Mouse (Mus musculus): ENCODE measurements around the gene Rabgap1l. TPM values are rescaled to one million over a fixed set of nuclear protein-coding genes. Genes with fewer than 3 reads are reported as not detected.
A peak's percentile ranks its signal among the peaks of the same experiment; 100 is the strongest.

The Rabgap1l gene
- polyA plus RNA-seq, 1 experiment from 2014 or later = 17.4 TPM

DNA sequence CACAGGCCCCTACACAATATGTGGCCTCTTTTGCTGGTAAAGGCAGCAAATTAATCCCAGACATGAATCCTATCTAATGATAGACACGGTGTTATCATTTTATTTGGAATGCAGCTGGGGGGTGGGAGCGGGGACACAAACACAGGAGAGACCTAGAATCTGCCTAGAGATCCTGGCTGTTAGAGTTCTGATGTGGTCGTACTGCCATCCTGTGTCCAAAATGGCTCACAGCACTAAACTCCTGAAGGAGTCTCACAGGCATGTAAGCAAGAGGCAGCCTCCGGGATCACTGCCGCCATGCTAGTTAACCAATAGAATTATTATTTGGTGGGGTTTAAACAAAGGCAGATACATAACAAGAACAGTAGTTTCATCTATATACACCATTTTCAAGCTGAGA is 608.5 kb downstream of the Rabgap1l start:
- Histone ChIP-seq H3K36me3 (ENCODE audit: control insufficient read depth, insufficient read depth, low read length) (no peaks in the 10 kb centered on the region), H3K4me1 (replicated peaks; ENCODE audit: control insufficient read depth, insufficient read depth, low read length) (no peaks in the 10 kb centered on the region), H3K4me2 (ENCODE audit: low read depth, low read length, severe bottlenecking) (no peak overlapping the region), H3K4me3 (ENCODE audit: low read depth, low read length) (no peak overlapping the region), H3K9me3 (ENCODE audit: control insufficient read depth, low read length) (no peaks in the 10 kb centered on the region), H3K27me3 (ENCODE audit: control insufficient read depth, insufficient read depth, low read length) (no peaks in the 10 kb centered on the region), H3K9ac (ENCODE audit: low read length) (no peak overlapping the region), H3K27ac (ENCODE audit: low read depth, low read length) (no peak overlapping the region)
- ATAC-seq (replicated peaks; ENCODE audit: low FRiP score) = peak; percentile 82
- DNase-seq (ENCODE audit: low spot score) = peak; percentile 67
- WGBS = 20% methylated on average over 5 of the region's 5 CpGs

DNA sequence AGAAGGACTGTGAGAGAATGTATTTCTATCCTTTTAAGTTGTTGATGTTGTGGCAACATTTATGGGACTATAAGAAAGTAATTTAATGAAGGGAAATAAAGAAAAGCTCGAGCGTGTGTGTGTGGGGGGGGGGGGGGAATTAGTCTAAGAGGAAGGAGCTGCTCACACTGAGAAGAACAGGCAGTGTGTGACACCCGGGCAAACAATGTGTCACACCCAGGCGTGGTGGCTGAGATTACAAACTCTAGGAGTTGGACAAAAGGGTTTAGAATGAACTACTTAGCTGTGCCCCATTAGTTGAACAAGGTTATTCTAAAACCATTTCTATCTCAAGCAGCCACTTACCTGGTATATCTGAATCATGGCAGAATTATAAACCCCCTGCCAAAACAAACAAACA is 611.8 kb downstream of the Rabgap1l start:
- DNase-seq (ENCODE audit: low spot score) (no peak), ATAC-seq (replicated peaks; ENCODE audit: low FRiP score) (no peak)
- no peaks in the 10 kb centered on the region for H3K36me3 ChIP-seq (ENCODE audit: control insufficient read depth, insufficient read depth, low read length)
- H3K9ac ChIP-seq (ENCODE audit: low read length) = no peak overlapping the region
- no peaks in the 10 kb centered on the region for H3K9me3 ChIP-seq (ENCODE audit: control insufficient read depth, low read length)
- no peak overlapping the region for H3K4me2 ChIP-seq (ENCODE audit: low read depth, low read length, severe bottlenecking)
- H3K27me3 ChIP-seq (ENCODE audit: control insufficient read depth, insufficient read depth, low read length) = no peaks in the 10 kb centered on the region
- H3K27ac ChIP-seq (ENCODE audit: low read depth, low read length) = no peak overlapping the region
- no peaks in the 10 kb centered on the region for H3K4me1 ChIP-seq (replicated peaks; ENCODE audit: control insufficient read depth, insufficient read depth, low read length)
- WGBS = 72% methylated on average over 4 of the region's 4 CpGs
- no peak overlapping the region for H3K4me3 ChIP-seq (ENCODE audit: low read depth, low read length)

DNA sequence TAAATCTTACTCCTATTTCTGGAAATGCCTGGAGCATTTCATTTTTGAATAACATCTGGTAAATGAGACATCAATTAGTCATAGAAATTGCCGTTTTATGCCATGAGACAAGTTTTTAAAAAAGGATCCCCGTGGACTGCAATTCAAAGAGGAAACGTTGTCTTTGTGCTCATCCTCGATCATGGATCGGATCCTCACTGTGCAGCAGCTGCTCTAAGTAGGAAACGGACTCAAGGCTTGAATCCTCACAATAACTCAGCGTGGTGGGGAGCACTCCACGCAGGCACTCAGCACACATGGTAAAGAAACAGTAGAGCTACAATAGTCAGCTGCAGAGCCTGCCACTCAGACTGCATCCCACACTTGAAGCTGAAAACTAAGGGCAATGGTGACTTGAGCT is 616.1 kb downstream of the Rabgap1l start:
- Histone ChIP-seq H3K36me3 (ENCODE audit: control insufficient read depth, insufficient read depth, low read length) (no peaks in the 10 kb centered on the region), H3K4me3 (ENCODE audit: low read depth, low read length) (no peak overlapping the region), H3K9me3 (ENCODE audit: control insufficient read depth, low read length) (no peaks in the 10 kb centered on the region), H3K27ac (ENCODE audit: low read depth, low read length) (no peak overlapping the region), H3K4me1 (replicated peaks; ENCODE audit: control insufficient read depth, insufficient read depth, low read length) (no peaks in the 10 kb centered on the region), H3K27me3 (ENCODE audit: control insufficient read depth, insufficient read depth, low read length) (no peaks in the 10 kb centered on the region), H3K4me2 (ENCODE audit: low read depth, low read length, severe bottlenecking) (no peak overlapping the region), H3K9ac (ENCODE audit: low read length) (no peak overlapping the region)
- 74% methylated on average over 8 of the region's 8 CpGs for WGBS
- no peak for ATAC-seq (replicated peaks; ENCODE audit: low FRiP score)
- no peak for DNase-seq (ENCODE audit: low spot score)

MicroRNAs within 50 kb of the gene (microRNA counts, 519-probe panel; counts per million panel counts)
- 31.2 counts per million for microRNA mmu-miR-1927

Small RNA genes within 50 kb of the gene (microRNA-seq; reads per million reads assigned to microRNA genes)
- 3.4 reads per million for gene Mir1927 (ENCODE audit: insufficient number of aligned reads)

Other genes with a start within 250 kb of the Rabgap1l start
- gene Rc3h1, start 113.2 kb upstream of the Rabgap1l start, polyA plus RNA-seq (2014; fragmentation: Nextera tagmentation; extraction: Ambion mirVana) = 7.8 and 9.0 TPM in 2 replicates
- gene Serpinc1, start 185.4 kb upstream of the Rabgap1l start, polyA plus RNA-seq (2014; fragmentation: Nextera tagmentation; extraction: Ambion mirVana) = 1.5 and 2.1 TPM in 2 replicates
- 8.3 and 14.4 TPM in 2 replicates for gene Zbtb37, start 241.6 kb upstream of the Rabgap1l start, polyA plus RNA-seq (2014; fragmentation: Nextera tagmentation; extraction: Ambion mirVana)

Measured in forebrain, embryonic 11.5 days (tissue).